Mouse (Mus musculus): ENCODE measurements at regions not wholly inside any gene's neighbourhood (a gene's known extent, or its start where the extent isn't known, plus 50 kb on each side); places are given as distances from the start of the nearest gene placed in this dataset.

GRCm38 (mm10) chr4:154756740-154757446 lies 80.4 kb upstream of the Ttc34 start:
- no peaks in the 10 kb centered on the region for H3K4me1 ChIP-seq
- no peaks in the 10 kb centered on the region for H3K9me3 ChIP-seq
- no peak for ATAC-seq (ENCODE audit: insufficient read depth, low FRiP score, low read depth)
- no peaks in the 10 kb centered on the region for H3K27me3 ChIP-seq (replicated peaks)
- no peak overlapping the region for H3K4me2 ChIP-seq
- no peak overlapping the region for H3K9ac ChIP-seq
- no peaks in the 10 kb centered on the region for H3K36me3 ChIP-seq
- H3K4me3 ChIP-seq (replicated peaks) = no peak overlapping the region
- no peak overlapping the region for H3K27ac ChIP-seq
- 75% methylated on average over 10 of the region's 10 CpGs for WGBS

GRCm38 (mm10) chr4:154759881-154760280 lies 77.4 kb upstream of the Ttc34 start:
- H3K4me3 ChIP-seq (replicated peaks) = no peak overlapping the region
- no peaks in the 10 kb centered on the region for H3K36me3 ChIP-seq
- 64% methylated on average over 1 of the region's 1 CpGs for WGBS
- H3K27me3 ChIP-seq (replicated peaks) = no peaks in the 10 kb centered on the region
- H3K4me2 ChIP-seq = no peak overlapping the region
- H3K27ac ChIP-seq = no peak overlapping the region
- H3K9ac ChIP-seq = no peak overlapping the region
- ATAC-seq (ENCODE audit: insufficient read depth, low FRiP score, low read depth) = no peak
- H3K9me3 ChIP-seq = no peaks in the 10 kb centered on the region
- H3K4me1 ChIP-seq = no peaks in the 10 kb centered on the region

- no peaks in the 10 kb centered on the region for H3K27me3 ChIP-seq (replicated peaks)
- H3K27ac ChIP-seq = no peak overlapping the region
- 51% methylated on average over 6 of the region's 6 CpGs for WGBS
- no peaks in the 10 kb centered on the region for H3K36me3 ChIP-seq
- no peak for ATAC-seq (ENCODE audit: insufficient read depth, low FRiP score, low read depth)
- H3K4me3 ChIP-seq (replicated peaks) = no peak overlapping the region
- H3K9me3 ChIP-seq = no peaks in the 10 kb centered on the region
- H3K4me2 ChIP-seq = no peak overlapping the region
- H3K9ac ChIP-seq = no peak overlapping the region
- no peaks in the 10 kb centered on the region for H3K4me1 ChIP-seq
These were observed 73.0 kb upstream of the Ttc34 start for GRCm38 (mm10) chr4:154764238-154764637.

- no peak for ATAC-seq (ENCODE audit: insufficient read depth, low FRiP score, low read depth)
- no peak overlapping the region for H3K4me2 ChIP-seq
- no peaks in the 10 kb centered on the region for H3K4me1 ChIP-seq
- H3K9me3 ChIP-seq = no peaks in the 10 kb centered on the region
- H3K36me3 ChIP-seq = no peaks in the 10 kb centered on the region
- no peak overlapping the region for H3K4me3 ChIP-seq (replicated peaks)
- H3K27ac ChIP-seq = no peak overlapping the region
- H3K9ac ChIP-seq = no peak overlapping the region
- 47% methylated on average over 2 of the region's 2 CpGs for WGBS
- no peaks in the 10 kb centered on the region for H3K27me3 ChIP-seq (replicated peaks)
These were observed 71.1 kb upstream of the Ttc34 start for GRCm38 (mm10) chr4:154766158-154766557.

- no peaks in the 10 kb centered on the region for H3K27me3 ChIP-seq (replicated peaks)
- H3K27ac ChIP-seq = no peak overlapping the region
- H3K36me3 ChIP-seq = no peaks in the 10 kb centered on the region
- H3K9me3 ChIP-seq = no peaks in the 10 kb centered on the region
- H3K4me2 ChIP-seq = no peak overlapping the region
- ATAC-seq (ENCODE audit: insufficient read depth, low FRiP score, low read depth) = no peak
- H3K9ac ChIP-seq = no peak overlapping the region
- no peak overlapping the region for H3K4me3 ChIP-seq (replicated peaks)
- H3K4me1 ChIP-seq = no peaks in the 10 kb centered on the region
- 62% methylated on average over 25 of the region's 25 CpGs for WGBS
These were observed 65.8 kb upstream of the Ttc34 start for GRCm38 (mm10) chr4:154771330-154772076.

GRCm38 (mm10) chr4:154772077-154772462 lies 65.2 kb upstream of the Ttc34 start:
- Histone ChIP-seq H3K4me1 (no peaks in the 10 kb centered on the region), H3K4me3 (replicated peaks) (no peak overlapping the region), H3K27ac (no peak overlapping the region), H3K9ac (no peak overlapping the region), H3K4me2 (no peak overlapping the region), H3K27me3 (replicated peaks) (no peaks in the 10 kb centered on the region), H3K36me3 (no peaks in the 10 kb centered on the region), H3K9me3 (no peaks in the 10 kb centered on the region)
- ATAC-seq (ENCODE audit: insufficient read depth, low FRiP score, low read depth) = no peak
- 72% methylated on average over 4 of the region's 4 CpGs for WGBS

GRCm38 (mm10) chr4:154773830-154774229 lies 63.4 kb upstream of the Ttc34 start:
- Histone ChIP-seq H3K4me2 (no peak overlapping the region), H3K4me3 (replicated peaks) (no peak overlapping the region), H3K36me3 (no peaks in the 10 kb centered on the region), H3K27me3 (replicated peaks) (no peaks in the 10 kb centered on the region), H3K27ac (no peak overlapping the region), H3K9ac (no peak overlapping the region), H3K9me3 (no peaks in the 10 kb centered on the region), H3K4me1 (no peaks in the 10 kb centered on the region)
- 73% methylated on average over 3 of the region's 3 CpGs for WGBS
- ATAC-seq (ENCODE audit: insufficient read depth, low FRiP score, low read depth) = no peak

- Histone ChIP-seq H3K27ac (no peak overlapping the region), H3K4me2 (no peak overlapping the region)
- 66% methylated on average over 2 of the region's 2 CpGs for WGBS
These were observed 62.9 kb upstream of the Ttc34 start for GRCm38 (mm10) chr4:154774332-154774731.

GRCm38 (mm10) chr4:154778818-154779217 lies 58.4 kb upstream of the Ttc34 start:
- Histone ChIP-seq H3K27ac (no peak overlapping the region), H3K4me2 (no peak overlapping the region), H3K9me3 (no peaks in the 10 kb centered on the region), H3K36me3 (no peaks in the 10 kb centered on the region), H3K4me3 (replicated peaks) (no peak overlapping the region), H3K27me3 (replicated peaks) (no peaks in the 10 kb centered on the region), H3K9ac (no peak overlapping the region), H3K4me1 (no peaks in the 10 kb centered on the region)
- ATAC-seq (ENCODE audit: insufficient read depth, low FRiP score, low read depth) = no peak
- WGBS = 97% methylated on average over 1 of the region's 1 CpGs

More at GRCm38 (mm10) chr4:154774332-154774731, 62.9 kb upstream of the Ttc34 start:
- no peaks in the 10 kb centered on the region for H3K4me1 ChIP-seq
- H3K27me3 ChIP-seq (replicated peaks) = no peaks in the 10 kb centered on the region
- H3K9me3 ChIP-seq = no peaks in the 10 kb centered on the region
- no peaks in the 10 kb centered on the region for H3K36me3 ChIP-seq
- no peak overlapping the region for H3K9ac ChIP-seq
- H3K4me3 ChIP-seq (replicated peaks) = no peak overlapping the region
- ATAC-seq (ENCODE audit: insufficient read depth, low FRiP score, low read depth) = no peak

- Histone ChIP-seq H3K4me2 (no peak overlapping the region), H3K4me1 (0 out of 2 replicates have a peak, but pooled peaks cover 9% of the 10 kb centered on the region), H3K4me3 (replicated peaks) (no peak overlapping the region), H3K27me3 (replicated peaks) (no peaks in the 10 kb centered on the region), H3K27ac (no peak overlapping the region), H3K9me3 (no peaks in the 10 kb centered on the region), H3K36me3 (no peaks in the 10 kb centered on the region), H3K9ac (no peak overlapping the region)
- WGBS = 26% methylated on average over 11 of the region's 11 CpGs
- no peak for ATAC-seq (ENCODE audit: insufficient read depth, low FRiP score, low read depth)
These were observed 55.9 kb upstream of the Ttc34 start for GRCm38 (mm10) chr4:154781391-154781790.

GRCm38 (mm10) chr4:154782291-154782690 lies 55.0 kb upstream of the Ttc34 start:
- no peak for ATAC-seq (ENCODE audit: insufficient read depth, low FRiP score, low read depth)
- H3K9ac ChIP-seq = no peak overlapping the region
- no peak overlapping the region for H3K27ac ChIP-seq
- no peaks in the 10 kb centered on the region for H3K27me3 ChIP-seq (replicated peaks)
- H3K4me3 ChIP-seq (replicated peaks) = no peak overlapping the region
- H3K4me1 ChIP-seq = peaks cover 10% of the 10 kb centered on the region; the same call in 1 of the 2 replicates
- WGBS = 85% methylated on average over 8 of the region's 8 CpGs
- no peaks in the 10 kb centered on the region for H3K9me3 ChIP-seq
- no peaks in the 10 kb centered on the region for H3K36me3 ChIP-seq
- H3K4me2 ChIP-seq = no peak overlapping the region

- Histone ChIP-seq H3K9ac (no peak overlapping the region), H3K4me2 (no peak overlapping the region), H3K4me1 (peaks cover 14% of the 10 kb centered on the region), H3K4me3 (replicated peaks) (no peak overlapping the region), H3K27ac (no peak overlapping the region), H3K9me3 (no peaks in the 10 kb centered on the region), H3K36me3 (no peaks in the 10 kb centered on the region), H3K27me3 (replicated peaks) (no peaks in the 10 kb centered on the region)
- WGBS = 37% methylated on average over 8 of the region's 8 CpGs
- ATAC-seq (ENCODE audit: insufficient read depth, low FRiP score, low read depth) = peak; percentile 44
These were observed 51.8 kb upstream of the Ttc34 start for GRCm38 (mm10) chr4:154785282-154785987.
